18 mouse cellular contexts compared by ENCODE assay signal in the genomic region with DNA sequence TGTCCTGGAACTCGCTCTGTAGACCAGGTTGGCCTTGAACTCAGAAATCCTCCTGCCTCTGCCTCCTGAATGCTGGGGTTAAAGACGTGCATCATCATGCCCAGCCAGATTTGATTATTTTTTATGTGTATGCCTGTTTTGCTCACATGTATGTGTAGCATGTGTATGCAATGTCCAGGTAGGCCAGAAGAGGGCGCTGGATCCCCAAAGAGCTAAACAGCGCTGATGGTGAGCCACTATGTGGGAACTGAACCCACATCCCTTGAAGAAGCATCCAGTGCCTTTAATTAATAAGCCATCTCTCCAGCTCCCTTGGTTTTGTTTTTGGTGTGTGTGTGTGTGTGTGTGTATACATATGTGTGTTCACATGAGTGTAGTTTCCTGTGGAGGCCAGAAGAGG. TPM values are rescaled to one million over a fixed set of nuclear protein-coding genes. Genes with fewer than 3 reads are reported as not detected.
DNase-seq lines count a peak whose midpoint lies in the region; ATAC-seq and TF ChIP-seq lines count a peak whose summit lies in the region.
"Had no signal": no experiment of that assay in that cellular context is flagged by ENCODE, and none has a peak within 500 bp of the region (broad histone marks: within the 10 kb centered on the region; RNA-seq: fewer than 3 reads in every experiment).

No protein-coding gene starts in this region.

- no peak overlapping the region for H3K4me2 ChIP-seq in kidney, postnatal 0 days (ENCODE audit: low read length)
- no peak overlapping the region for H3K4me2 ChIP-seq in midbrain, postnatal 0 days (ENCODE audit: low read depth, low read length, poor library complexity, severe bottlenecking)
- H3K4me2 ChIP-seq in midbrain, embryonic 16.5 days (ENCODE audit: low read length), result no peak overlapping the region
- H3K4me2 ChIP-seq: embryonic facial prominence, embryonic 15.5 days; forebrain, embryonic 13.5 days; lung, embryonic 15.5 days; neural tube, embryonic 13.5 days had no signal

- WGBS in kidney, postnatal 0 days, result 82% methylated on average over 4 of the region's 4 CpGs
- WGBS in midbrain, postnatal 0 days, result 85% methylated on average over 4 of the region's 4 CpGs
- 81% methylated on average over 4 of the region's 4 CpGs for whole genome bisulfite sequencing in midbrain, embryonic 16.5 days

- TF ChIP-seq POLR2A in MEL (IDR thresholded peaks at IDR 0.05; ENCODE audit: control insufficient read depth in 1 of 2, insufficient read depth in 1 of 2, low read depth in 1 of 2, low read length in 2 of 2, poor library complexity in 1 of 2), result no peak

- no peaks in the 10 kb centered on the region for H3K27me3 ChIP-seq in kidney, postnatal 0 days (ENCODE audit: insufficient read depth, low read length)
- no peaks in the 10 kb centered on the region for H3K27me3 ChIP-seq in midbrain, postnatal 0 days (ENCODE audit: insufficient read depth, low read length)
- H3K27me3 ChIP-seq in midbrain, embryonic 16.5 days (ENCODE audit: control insufficient read depth, insufficient read depth, low read depth, low read length), result no peaks in the 10 kb centered on the region
- no peaks in the 10 kb centered on the region for H3K27me3 ChIP-seq in MEL (ENCODE audit: control insufficient read depth in 1 of 2, insufficient read depth in 2 of 2, low read length in 2 of 2)
- H3K27me3 ChIP-seq: embryonic facial prominence, embryonic 15.5 days; forebrain, embryonic 13.5 days; lung, embryonic 15.5 days; neural tube, embryonic 13.5 days had no signal

- no peak overlapping the region for H3K4me3 ChIP-seq in kidney, postnatal 0 days (replicated peaks; ENCODE audit: low read depth, low read length)
- H3K4me3 ChIP-seq in midbrain, postnatal 0 days (ENCODE audit: low read depth, low read length), result no peak overlapping the region
- no peak overlapping the region for H3K4me3 ChIP-seq in midbrain, embryonic 16.5 days (ENCODE audit: low read depth, low read length)
- no peak overlapping the region for H3K4me3 ChIP-seq in MEL (ENCODE audit: control insufficient read depth in 1 of 2, insufficient read depth in 1 of 2, low read depth in 2 of 2, low read length in 2 of 2)
- H3K4me3 ChIP-seq: embryonic facial prominence, embryonic 15.5 days; forebrain, embryonic 13.5 days; lung, embryonic 15.5 days; neural tube, embryonic 13.5 days had no signal

- H3K4me1 ChIP-seq in kidney, postnatal 0 days (replicated peaks; ENCODE audit: insufficient read depth, low read length), result no peaks in the 10 kb centered on the region
- H3K4me1 ChIP-seq in midbrain, postnatal 0 days (ENCODE audit: insufficient read depth, low read length), result no peaks in the 10 kb centered on the region; the same call in 1 of the 2 replicates
- H3K4me1 ChIP-seq in midbrain, embryonic 16.5 days (ENCODE audit: control insufficient read depth, insufficient read depth, low read length), result no peaks in the 10 kb centered on the region
- H3K4me1 ChIP-seq in MEL (ENCODE audit: control insufficient read depth in 1 of 2, insufficient read depth in 2 of 2, low read length in 2 of 2), result peaks cover 0 to 18% of the 10 kb centered on the region in 2 experiments; a peak in 2 of 4 replicates
- H3K4me1 ChIP-seq: lung, embryonic 15.5 days had no signal

- no peak for ATAC-seq in kidney, postnatal 0 days (replicated peaks; ENCODE audit: low FRiP score, low read depth)
- ATAC-seq in midbrain, postnatal 0 days (ENCODE audit: low FRiP score), result no peak
- no peak for ATAC-seq in midbrain, embryonic 16.5 days
- ATAC-seq: forebrain, embryonic 13.5 days; inflammation-experienced regulatory T-cells, adult 6 months had no signal

- no peak for DNase-seq in kidney, postnatal 0 days (ENCODE audit: low spot score)
- DNase-seq in kidney, adult 8-10 months, result no peak
- no peak for DNase-seq in midbrain, postnatal 0 days (ENCODE audit: low spot score)
- no peak for DNase-seq in MEL (ENCODE audit: low read depth, low spot score)
- peak; percentile 21 for DNase-seq in induced T-regulatory cell, adult 2 months (ENCODE audit: low read depth)
- DNase-seq in urinary bladder, adult 2 months (ENCODE audit: low spot score), result no peak
- DNase-seq in layer of hippocampus, adult 9-10 months (ENCODE audit: low spot score), result no peak
- DNase-seq: adrenal gland, adult 8-10 months; cerebellum, adult 9-10 months; heart, postnatal 10 days; kidney, postnatal 14 days; thymus, postnatal 36 days had no signal

- no peaks in the 10 kb centered on the region for H3K79me2 ChIP-seq in MEL (ENCODE audit: control insufficient read depth, insufficient read depth, low read length, poor library complexity)

- no peaks in the 10 kb centered on the region for H3K9me3 ChIP-seq in kidney, postnatal 0 days (replicated peaks; ENCODE audit: low read length)
- no peaks in the 10 kb centered on the region for H3K9me3 ChIP-seq in midbrain, postnatal 0 days (ENCODE audit: low read length)
- H3K9me3 ChIP-seq in midbrain, embryonic 16.5 days (replicated peaks; ENCODE audit: control insufficient read depth, low read length, poor library complexity, severe bottlenecking), result peaks cover 6% of the 10 kb centered on the region; the same call in 1 of the 2 replicates
- no peaks in the 10 kb centered on the region for H3K9me3 ChIP-seq in MEL (replicated peaks; ENCODE audit: insufficient read depth, low read length)
- H3K9me3 ChIP-seq: embryonic facial prominence, embryonic 15.5 days; lung, embryonic 15.5 days had no signal

- TF ChIP-seq CTCF in kidney, postnatal 0 days (IDR thresholded peaks at IDR 0.05; ENCODE audit: low read depth), result peak; percentile 23; the same call in 1 of the 2 replicates
- TF ChIP-seq CTCF in midbrain, postnatal 0 days (IDR thresholded peaks at IDR 0.05), result peak; percentile 55
- TF ChIP-seq CTCF in MEL (IDR thresholded peaks at IDR 0.05 in 2 of 3, conservative IDR thresholded peaks at IDR 0.05 in 1 of 3; ENCODE audit: control insufficient read depth in 1 of 3, insufficient read depth in 1 of 3, low read depth in 2 of 3, low read length in 3 of 3, poor library complexity in 1 of 3, severe bottlenecking in 1 of 3), result peak; percentile 39 to 47 (median 42); a peak in 5 of 6 replicates

- H3K9ac ChIP-seq in kidney, postnatal 0 days (ENCODE audit: low read depth, low read length), result no peak overlapping the region
- no peak overlapping the region for H3K9ac ChIP-seq in midbrain, postnatal 0 days (replicated peaks; ENCODE audit: low read length, poor library complexity, severe bottlenecking)
- no peak overlapping the region for H3K9ac ChIP-seq in midbrain, embryonic 16.5 days (ENCODE audit: low read depth, low read length)
- no peak overlapping the region for H3K9ac ChIP-seq in MEL (ENCODE audit: control insufficient read depth, low read depth, low read length, poor library complexity, severe bottlenecking)
- H3K9ac ChIP-seq: embryonic facial prominence, embryonic 15.5 days; forebrain, embryonic 13.5 days; lung, embryonic 15.5 days; neural tube, embryonic 13.5 days had no signal

- TF ChIP-seq RAD21 in MEL (IDR thresholded peaks at IDR 0.05; ENCODE audit: low read depth, low read length), result no peak; the same call in 1 of the 2 replicates

- no peaks in the 10 kb centered on the region for H3K36me3 ChIP-seq in kidney, postnatal 0 days (ENCODE audit: insufficient read depth, low read length)
- no peaks in the 10 kb centered on the region for H3K36me3 ChIP-seq in midbrain, postnatal 0 days (ENCODE audit: insufficient read depth, low read length)
- H3K36me3 ChIP-seq in midbrain, embryonic 16.5 days (ENCODE audit: control insufficient read depth, insufficient read depth, low read length), result no peaks in the 10 kb centered on the region
- H3K36me3 ChIP-seq in MEL (ENCODE audit: control insufficient read depth in 1 of 2, insufficient read depth in 2 of 2, low read length in 2 of 2), result peaks cover 0 to 6% of the 10 kb centered on the region in 2 experiments; a peak in 2 of 4 replicates
- H3K36me3 ChIP-seq: embryonic facial prominence, embryonic 15.5 days; lung, embryonic 15.5 days; neural tube, embryonic 13.5 days had no signal

- no peak for TF ChIP-seq EP300 in MEL (IDR thresholded peaks at IDR 0.05; ENCODE audit: low read depth in 1 of 2, low read length in 2 of 2)

- H3K27ac ChIP-seq in kidney, postnatal 0 days, result no peak overlapping the region
- H3K27ac ChIP-seq in midbrain, postnatal 0 days (ENCODE audit: low read depth, low read length), result no peak overlapping the region
- no peak overlapping the region for H3K27ac ChIP-seq in midbrain, embryonic 16.5 days (ENCODE audit: low read length)
- H3K27ac ChIP-seq in MEL (ENCODE audit: control insufficient read depth, low read depth, low read length), result no peak overlapping the region
- H3K27ac ChIP-seq: embryonic facial prominence, embryonic 15.5 days; lung, embryonic 15.5 days; neural tube, embryonic 13.5 days had no signal

RNA-seq across cellular contexts. Expression of a gene that starts 38.8 kb away (rescaled TPM):
- polyA plus RNA-seq in kidney, postnatal 0 days (2015; fragmentation: Nextera tagmentation; extraction: Ambion mirVana), result 9.6 and 9.9 TPM in 2 replicates
- total RNA-seq in midbrain, postnatal 0 days (2014; rRNA removed), result 52.8 and 67.5 TPM in 2 replicates
- polyA plus RNA-seq in midbrain, postnatal 0 days (2015; fragmentation: Nextera tagmentation; extraction: Ambion mirVana), result 25.5 and 27.5 TPM in 2 replicates
- 29.9 and 35.1 TPM in 2 replicates for polyA plus RNA-seq in midbrain, embryonic 16.5 days (2015; fragmentation: Nextera tagmentation; extraction: Ambion mirVana)
- total RNA-seq in MEL (2012; rRNA removed), result 3.9 and 4.6 TPM in 2 replicates
- polyA plus RNA-seq in MEL (2012; ENCODE audit: insufficient read depth in 1 of 2, insufficient read length in 2 of 2, low read depth in 1 of 2, low replicate concordance in 2 of 2, missing spikeins in 1 of 2), result 1 to 10 TPM in 1 of 2 experiments, not detected in 1; 7.4 TPM
- 7.0 and 8.4 TPM in 2 replicates for polyA plus RNA-seq in urinary bladder, adult 2 months (2012; rRNA removed)

RNA-seq across cellular contexts. Expression of a gene that starts 38.9 kb away (rescaled TPM):
- 16.3 and 18.4 TPM in 2 replicates for polyA plus RNA-seq in kidney, postnatal 0 days (2015; fragmentation: Nextera tagmentation; extraction: Ambion mirVana)
- 114 and 142 TPM in 2 replicates for total RNA-seq in midbrain, postnatal 0 days (2014; rRNA removed)
- polyA plus RNA-seq in midbrain, postnatal 0 days (2015; fragmentation: Nextera tagmentation; extraction: Ambion mirVana), result 17.4 and 19.4 TPM in 2 replicates
- polyA plus RNA-seq in midbrain, embryonic 16.5 days (2015; fragmentation: Nextera tagmentation; extraction: Ambion mirVana), result 23.3 and 27.7 TPM in 2 replicates
- 0.23 and 0.31 TPM in 2 replicates for total RNA-seq in MEL (2012; rRNA removed)
- polyA plus RNA-seq in MEL (2012; ENCODE audit: insufficient read depth in 1 of 2, insufficient read length in 2 of 2, low read depth in 1 of 2, low replicate concordance in 2 of 2, missing spikeins in 1 of 2), result 1 to 10 TPM in 1 of 2 experiments, not detected in 1; 3.4 TPM
- polyA plus RNA-seq in urinary bladder, adult 2 months (2012; rRNA removed), result 21.4 and 49.1 TPM in 2 replicates

RNA-seq across cellular contexts. Expression of a gene that starts 50.1 kb away (rescaled TPM):
- 14,836 and 15,514 TPM in 2 replicates for polyA plus RNA-seq in kidney, postnatal 0 days (2015; fragmentation: Nextera tagmentation; extraction: Ambion mirVana)
- 5,191 and 5,200 TPM in 2 replicates for total RNA-seq in midbrain, postnatal 0 days (2014; rRNA removed)
- 15,915 and 17,004 TPM in 2 replicates for polyA plus RNA-seq in midbrain, postnatal 0 days (2015; fragmentation: Nextera tagmentation; extraction: Ambion mirVana)
- polyA plus RNA-seq in midbrain, embryonic 16.5 days (2015; fragmentation: Nextera tagmentation; extraction: Ambion mirVana), result 13,967 and 14,266 TPM in 2 replicates
- total RNA-seq in MEL (2012; rRNA removed), result 3,019 and 3,042 TPM in 2 replicates
- 1,000 to 10,000 TPM; 1,403 to 4,417 TPM for polyA plus RNA-seq in MEL (2012; ENCODE audit: insufficient read depth in 1 of 2, insufficient read length in 2 of 2, low read depth in 1 of 2, low replicate concordance in 2 of 2, missing spikeins in 1 of 2)
- 5,740 and 7,458 TPM in 2 replicates for polyA plus RNA-seq in urinary bladder, adult 2 months (2012; rRNA removed)
